Mouse (Mus musculus): Measurements from ENCODE around the gene Slc25a10.

Slc25a10 gene

GRCm38 (mm10) chr11:120491317-120492023 is at the start of gene Slc25a10:
TSS of gene Slc25a10 (plus strand) at chr11:120491840.
- peak; percentile 82 for DNase-seq (ENCODE audit: low spot score)

DNA sequence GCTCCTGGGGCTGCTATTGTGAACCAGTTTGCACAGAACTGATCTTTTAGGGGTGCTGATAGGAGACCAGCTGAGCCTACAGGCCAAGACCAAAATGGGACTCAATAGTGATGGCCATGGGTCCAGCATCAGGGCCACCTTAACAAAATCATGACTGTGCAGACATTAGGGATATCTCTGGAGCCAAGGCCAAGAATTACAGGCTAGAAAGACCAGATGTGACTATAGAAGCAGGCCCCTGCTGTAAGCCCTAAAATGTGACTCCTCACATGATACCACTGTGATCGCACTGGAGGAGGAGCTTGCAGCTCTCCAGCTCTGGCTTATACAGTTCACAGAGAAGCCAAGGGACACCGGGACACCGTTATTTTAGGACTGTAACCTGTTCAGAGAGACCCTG is 49.3 kb upstream of the Slc25a10 start, which contains the start of gene Tspan10:
Tspan10 (plus strand) TSS at position 301 of the 400 bp plus-strand sequence.
- DNase-seq (ENCODE audit: low spot score) = no peak

GRCm38 (mm10) chr11:120442765-120443280 is 48.8 kb upstream of the Slc25a10 start:
- no peak for DNase-seq (ENCODE audit: low spot score)

GRCm38 (mm10) chr11:120444106-120444505 is 47.5 kb upstream of the Slc25a10 start:
- no peak for DNase-seq (ENCODE audit: low spot score)

DNA sequence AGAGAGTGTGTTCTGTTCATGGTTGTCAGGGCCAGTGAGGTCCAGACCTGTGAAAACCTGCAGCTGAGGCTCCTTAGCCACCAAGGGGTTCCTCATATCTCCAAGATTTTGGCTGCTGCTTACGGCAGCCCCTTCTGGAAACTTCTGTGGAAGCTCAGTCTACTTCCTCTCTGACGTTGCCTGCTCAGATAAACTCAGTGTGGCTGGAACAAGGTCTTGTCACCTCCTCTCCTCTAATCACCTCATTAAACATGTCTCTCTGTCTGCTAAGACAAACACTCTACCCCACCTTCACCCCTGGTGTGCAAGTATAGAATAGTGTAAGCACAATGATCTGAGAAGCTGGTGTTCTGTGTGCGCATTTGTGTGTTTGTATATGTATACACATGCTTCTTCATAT is 46.2 kb upstream of the Slc25a10 start:
- DNase-seq (ENCODE audit: low spot score) = no peak

DNA sequence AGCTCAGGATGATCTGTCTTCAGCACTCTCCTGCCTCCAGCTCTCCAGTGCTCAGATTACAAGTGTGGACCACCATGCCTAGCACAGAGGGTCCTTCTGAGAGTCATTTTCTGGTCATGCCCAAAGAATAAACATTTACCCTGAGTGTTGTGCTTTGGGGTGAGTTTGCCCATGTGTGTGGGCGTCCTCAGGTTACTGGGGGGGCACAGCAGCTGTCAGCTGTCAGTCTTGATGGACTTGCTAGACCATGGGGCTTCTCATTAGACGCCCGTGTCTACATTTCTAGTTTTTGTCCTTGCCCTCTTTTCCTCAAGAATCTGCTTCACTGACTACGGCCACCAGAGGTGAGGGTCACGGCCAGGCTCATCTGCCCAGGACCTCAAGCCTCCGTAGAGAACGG is 44.5 kb upstream of the Slc25a10 start:
- no peak for DNase-seq (ENCODE audit: low spot score)

- DNase-seq (ENCODE audit: low spot score) = no peak
These were observed 39.4 kb upstream of the Slc25a10 start for GRCm38 (mm10) chr11:120452246-120452645.

- no peak for DNase-seq (ENCODE audit: low spot score)
These were observed 38.3 kb upstream of the Slc25a10 start, which contains the start of gene Pde6g for GRCm38 (mm10) chr11:120453306-120453705. TSS of gene Pde6g (minus strand) at chr11:120453500.

DNA sequence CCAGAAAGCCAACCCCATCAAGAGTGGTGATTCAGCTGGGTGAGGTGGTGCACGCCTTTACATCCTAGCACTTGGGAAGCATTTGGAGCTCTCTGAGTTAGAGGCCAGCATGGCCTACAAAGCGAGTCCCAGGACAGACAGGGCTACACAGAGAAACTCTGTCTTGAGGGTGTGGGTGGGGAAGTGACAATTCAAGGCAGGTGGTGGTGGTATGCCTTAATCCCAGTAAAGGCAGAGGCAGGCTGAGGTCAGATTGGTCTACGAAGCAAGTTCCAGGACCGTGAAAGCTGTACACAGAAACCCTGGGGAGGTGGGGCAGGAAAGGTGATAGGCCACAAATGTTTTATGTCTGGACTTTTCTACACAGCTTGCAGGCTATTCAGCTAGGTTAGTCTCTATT is 36.7 kb upstream of the Slc25a10 start:
- DNase-seq (ENCODE audit: low spot score) = no peak

DNA sequence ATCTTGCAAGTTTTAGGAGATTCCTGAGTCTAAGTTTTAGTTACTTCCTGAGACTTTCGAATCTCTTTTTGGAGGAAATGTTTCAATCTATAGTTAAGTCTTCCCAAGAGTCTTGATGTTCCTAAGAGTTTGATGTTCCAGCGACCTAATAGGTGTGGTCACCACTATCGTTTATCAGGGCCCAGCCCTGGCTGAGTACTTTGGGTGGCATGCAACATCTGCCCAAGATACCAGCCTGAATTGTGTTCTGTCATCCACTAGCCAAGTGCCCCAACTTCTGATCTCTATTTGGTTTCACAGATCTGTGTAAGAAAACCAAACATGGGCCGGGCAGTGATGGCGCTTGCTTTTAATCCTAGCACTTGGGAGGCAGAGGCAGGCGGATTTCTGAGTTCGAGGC is 36.2 kb upstream of the Slc25a10 start:
- no peak for DNase-seq (ENCODE audit: low spot score)

GRCm38 (mm10) chr11:120457370-120457769 is 34.3 kb upstream of the Slc25a10 start:
- DNase-seq (ENCODE audit: low spot score) = no peak

DNA sequence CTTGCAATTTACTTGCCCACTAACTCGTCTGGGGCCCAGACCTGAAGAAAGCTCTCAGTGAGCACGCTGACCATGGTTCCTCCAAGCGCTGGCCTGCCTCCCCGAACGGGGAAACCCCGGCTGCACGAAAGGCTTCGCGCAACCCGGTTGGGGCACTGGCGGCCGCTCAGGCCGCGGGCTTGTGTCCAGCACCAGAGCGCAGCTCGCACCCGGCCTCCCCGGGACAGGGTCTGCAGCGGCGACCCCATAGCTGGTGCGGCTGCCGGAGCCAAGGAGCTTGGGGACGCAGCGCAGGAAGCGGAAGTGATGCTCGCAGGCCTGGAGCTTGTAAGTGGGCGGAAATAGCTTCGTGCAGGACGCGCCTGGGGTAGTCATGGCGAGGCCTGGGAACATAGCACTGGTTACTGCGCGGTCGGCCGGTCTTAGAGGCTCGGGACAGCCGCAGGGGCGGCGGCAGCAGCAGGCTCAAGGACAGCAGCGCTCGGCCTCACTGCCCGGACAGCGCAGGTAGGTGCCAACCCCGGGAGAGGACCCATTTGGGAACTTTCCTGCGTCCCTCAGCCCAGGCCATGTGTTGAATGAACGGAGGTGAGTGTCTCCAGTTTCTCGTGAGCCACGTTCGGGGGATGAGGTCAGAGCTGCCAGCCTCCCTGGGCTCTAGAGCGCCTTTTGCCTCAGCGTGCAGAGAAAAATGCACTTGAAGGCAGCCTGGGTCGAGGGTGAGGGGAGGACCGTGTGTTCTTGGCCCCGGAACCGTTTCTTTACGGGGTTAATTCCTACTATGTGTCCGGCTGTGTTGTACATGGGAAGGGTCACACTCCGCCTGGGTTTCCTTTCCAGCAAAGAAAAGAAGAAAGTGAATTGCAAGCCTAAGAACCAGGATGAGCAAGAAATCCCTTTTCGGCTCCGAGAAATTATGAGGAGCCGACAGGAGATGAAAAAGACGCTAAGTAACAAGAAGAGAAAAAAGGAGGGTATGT is 33.6 kb upstream of the Slc25a10 start, which contains the start of the genes Oxld1 and Ccdc137:
Oxld1 (minus strand) TSS at position 297 of the 980 bp plus-strand sequence.
Ccdc137 (plus strand) TSS at position 344 of the 980 bp plus-strand sequence.
- DNase-seq (ENCODE audit: low spot score) = peak; percentile 56

DNA sequence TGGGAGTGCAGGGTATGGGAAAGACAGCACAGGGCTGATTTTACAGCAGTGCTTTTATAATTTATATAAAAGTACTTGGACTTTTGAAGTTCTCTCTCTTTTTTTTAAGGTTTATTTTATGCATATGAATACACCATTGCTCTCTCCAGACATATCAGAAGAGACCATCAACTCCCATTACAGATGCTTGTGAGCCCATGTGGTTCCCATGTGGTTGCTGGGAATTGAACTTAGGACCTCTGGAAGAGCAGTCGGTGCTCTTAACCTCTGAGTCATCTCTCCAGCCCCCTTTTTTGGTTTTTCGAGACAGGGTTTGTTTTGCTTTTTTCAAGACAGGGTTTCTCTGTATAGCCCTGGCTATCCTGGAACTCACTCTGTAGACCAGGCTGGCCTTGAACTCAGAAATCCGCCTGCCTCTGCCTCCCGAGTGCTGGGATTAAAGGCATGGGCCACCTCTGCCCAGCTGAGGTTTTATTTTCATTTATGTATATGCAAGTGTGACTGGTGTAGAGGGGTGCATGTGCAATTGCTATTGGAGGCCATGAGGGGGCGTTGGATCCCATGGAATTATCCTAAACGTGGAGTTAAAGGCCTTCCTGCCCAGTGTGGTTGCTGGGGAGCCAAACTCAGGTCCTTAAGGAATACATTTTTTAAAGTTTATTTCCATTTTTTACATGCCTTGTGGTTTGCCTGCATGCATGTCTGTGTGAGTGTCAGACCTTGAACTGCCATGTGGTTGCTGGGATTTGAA is 32.6 kb upstream of the Slc25a10 start:
- no peak for DNase-seq (ENCODE audit: low spot score)

DNA sequence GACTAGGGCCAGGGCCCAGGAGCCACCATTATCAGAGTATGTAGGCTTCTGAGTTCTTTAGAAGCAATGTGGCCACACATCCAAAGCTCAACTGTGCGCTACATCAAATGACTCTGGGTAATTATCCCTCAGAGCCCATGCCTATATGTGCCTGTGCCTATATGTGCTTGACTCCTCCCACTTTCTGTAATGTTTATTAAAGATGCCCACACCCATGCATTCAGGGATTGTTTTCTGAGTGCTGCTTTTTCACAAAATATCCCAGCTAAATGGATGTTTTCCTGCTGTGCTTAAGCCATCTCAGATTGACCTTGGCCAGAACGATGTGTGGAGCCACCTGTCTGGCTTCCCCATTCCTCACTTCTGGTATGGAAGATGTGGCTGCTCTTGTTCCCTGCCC is 28.1 kb upstream of the Slc25a10 start:
- no peak for DNase-seq (ENCODE audit: low spot score)

- DNase-seq (ENCODE audit: low spot score) = no peak
These were observed 27.3 kb upstream of the Slc25a10 start for GRCm38 (mm10) chr11:120464365-120464764.

- DNase-seq (ENCODE audit: low spot score) = no peak
These were observed 26.1 kb upstream of the Slc25a10 start for GRCm38 (mm10) chr11:120465521-120465920.

DNA sequence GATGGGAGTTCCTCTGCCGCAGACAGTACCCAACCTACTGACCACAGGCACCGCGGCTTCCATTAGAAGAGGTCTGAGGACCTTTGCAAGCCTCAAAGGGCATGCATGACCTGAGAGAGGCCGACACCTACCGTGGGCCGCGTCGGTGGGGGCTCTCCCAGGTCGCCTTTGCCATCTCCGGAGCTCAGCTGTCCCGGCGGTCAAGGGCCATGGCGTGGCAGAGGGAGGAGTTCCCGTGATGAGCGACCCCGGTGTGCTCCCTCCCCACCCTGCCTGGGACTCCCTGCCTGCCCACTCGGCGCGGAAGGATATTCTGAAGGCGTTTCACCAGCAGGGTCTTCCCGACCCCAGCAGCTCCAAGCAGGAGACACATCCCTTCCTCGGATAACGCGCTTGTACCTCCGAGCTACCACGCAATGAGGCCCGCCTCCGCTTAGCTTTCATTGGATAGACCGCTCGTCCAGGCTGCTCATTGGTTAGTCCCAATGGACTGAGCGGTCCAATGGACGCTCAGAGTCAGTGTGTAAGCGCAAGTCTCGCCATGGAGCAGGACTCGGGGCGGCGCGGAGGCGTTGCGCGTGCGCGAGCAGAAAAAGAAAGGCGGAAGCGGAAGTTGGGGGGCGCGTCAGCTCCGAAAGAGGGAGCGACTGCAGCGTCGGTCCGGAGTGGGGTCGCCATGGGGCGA is 24.4 kb upstream of the Slc25a10 start, which contains the start of gene Arl16:
Arl16 (minus strand) TSS at position 557 of the 685 bp plus-strand sequence.
- DNase-seq (ENCODE audit: low spot score) = peak; percentile 92

DNA sequence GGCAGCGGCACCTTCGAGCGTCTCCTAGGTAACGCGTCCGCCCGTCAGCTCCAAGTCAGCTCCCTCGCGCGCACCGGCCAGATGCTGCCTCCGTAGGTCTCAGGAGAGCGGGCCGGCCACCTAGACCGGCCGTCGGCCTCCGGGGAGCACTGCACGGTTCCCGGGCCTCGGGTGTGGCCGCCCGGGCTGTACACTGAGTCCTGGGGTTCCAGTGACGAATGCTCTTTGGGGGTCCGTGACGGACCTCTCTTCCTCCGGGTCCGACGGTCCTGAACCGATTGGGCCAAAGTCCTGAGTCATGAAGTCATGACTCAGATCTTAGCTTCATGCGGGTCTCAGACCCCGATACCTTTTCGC is 23.9 kb upstream of the Slc25a10 start:
- no peak for DNase-seq (ENCODE audit: low spot score)

GRCm38 (mm10) chr11:120472052-120472451 is 19.6 kb upstream of the Slc25a10 start:
- DNase-seq (ENCODE audit: low spot score) = no peak

GRCm38 (mm10) chr11:120483448-120483934 is 8.1 kb upstream of the Slc25a10 start:
- DNase-seq (ENCODE audit: low spot score) = no peak

Data from left cerebral cortex, adult 11 months (tissue).